ENCODE assay signal across 11 mouse cellular contexts in the genomic region with DNA sequence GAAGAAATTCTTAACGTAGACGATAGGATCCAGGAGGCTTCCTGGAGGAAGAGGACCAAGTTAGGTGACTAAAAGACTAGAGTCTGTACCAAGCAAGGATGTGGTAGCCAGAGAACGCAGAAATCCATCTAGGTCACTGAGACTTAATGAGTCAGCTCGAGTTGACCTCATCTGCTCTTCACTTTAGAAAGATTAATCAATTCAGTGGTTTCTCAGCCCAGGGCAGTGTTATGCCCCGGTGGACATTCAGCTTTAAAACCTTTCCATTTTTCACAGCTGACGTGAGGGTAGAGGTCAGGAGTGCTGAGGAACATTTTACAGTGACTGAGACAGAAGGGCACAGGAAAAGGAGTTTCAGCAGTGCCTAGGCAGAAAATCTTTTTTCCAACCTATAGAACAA.
"Had no signal": no experiment of that assay in that cellular context is flagged by ENCODE, and none has a peak within 500 bp of the region (broad histone marks: within the 10 kb centered on the region; RNA-seq: fewer than 3 reads in every experiment).

No protein-coding gene starts in this region.

- H3K4me3 ChIP-seq: limb, embryonic 15.5 days; liver, embryonic 13.5 days; midbrain, embryonic 13.5 days had no signal

- H3K27me3 ChIP-seq: limb, embryonic 15.5 days had no signal

- H3K36me3 ChIP-seq: limb, embryonic 15.5 days; liver, embryonic 13.5 days; midbrain, embryonic 13.5 days had no signal

- H3K4me2 ChIP-seq: limb, embryonic 15.5 days; liver, embryonic 13.5 days; midbrain, embryonic 13.5 days had no signal

- H3K9me3 ChIP-seq: limb, embryonic 15.5 days; liver, embryonic 13.5 days; midbrain, embryonic 13.5 days had no signal

- DNase-seq: layer of hippocampus, adult 9-11 months; layer of hippocampus, postnatal 36 days; liver, embryonic 13.5 days; lung, adult 2 months; lung, postnatal 36 days; thymus, postnatal 4 days had no signal

- ATAC-seq: lung, postnatal 0 days; midbrain, embryonic 13.5 days had no signal

- H3K27ac ChIP-seq: kidney, postnatal 0 days; limb, embryonic 15.5 days; liver, embryonic 13.5 days; midbrain, embryonic 13.5 days; stomach, postnatal 0 days had no signal

- H3K9ac ChIP-seq: limb, embryonic 15.5 days; liver, embryonic 13.5 days; midbrain, embryonic 13.5 days had no signal

- H3K4me1 ChIP-seq: limb, embryonic 15.5 days; liver, embryonic 13.5 days; midbrain, embryonic 13.5 days had no signal
